Mouse (Mus musculus) ovary, postnatal 10 days (tissue): Measurements from ENCODE around the gene Ubfd1.

Experiments
- DNase-seq: peaks from one replicate; pipeline ENCODE4 v3.0.0; 2022; ENCODE audit warnings: low spot score

The Ubfd1 gene

GRCm38 (mm10) chr7:122066945-122067516 is at the start of gene Ubfd1, which contains the start of gene Ears2:
TSS of gene Ubfd1 (plus strand) at chr7:122067175.
TSS of gene Ears2 (minus strand) at chr7:122067263.
- DNase-seq: peak; percentile 90

- DNase-seq: no peak
These were observed 48.7 kb upstream of the Ubfd1 start for GRCm38 (mm10) chr7:122018247-122018646.

- DNase-seq: no peak
These were observed 48.0 kb upstream of the Ubfd1 start for GRCm38 (mm10) chr7:122018978-122019377.

GRCm38 (mm10) chr7:122020273-122020666 is 46.7 kb upstream of the Ubfd1 start:
- DNase-seq: no peak

- DNase-seq: peak; percentile 60
These were observed 46.2 kb upstream of the Ubfd1 start, which contains the start of gene Gga2 for GRCm38 (mm10) chr7:122020667-122021354. TSS of gene Gga2 (minus strand) at chr7:122021222.

- no peak for DNase-seq
These were observed 44.8 kb upstream of the Ubfd1 start for GRCm38 (mm10) chr7:122022131-122022530.

- DNase-seq: no peak
These were observed 33.6 kb upstream of the Ubfd1 start for GRCm38 (mm10) chr7:122033371-122033770.

- no peak for DNase-seq
These were observed 32.6 kb upstream of the Ubfd1 start for GRCm38 (mm10) chr7:122034348-122034747.

GRCm38 (mm10) chr7:122044106-122044505 is 22.9 kb upstream of the Ubfd1 start:
- no peak for DNase-seq

GRCm38 (mm10) chr7:122045181-122045634 is 21.8 kb upstream of the Ubfd1 start:
- no peak for DNase-seq

GRCm38 (mm10) chr7:122045711-122046110 is 21.3 kb upstream of the Ubfd1 start:
- DNase-seq: no peak

GRCm38 (mm10) chr7:122046813-122047212 is 20.2 kb upstream of the Ubfd1 start:
- no peak for DNase-seq

- no peak for DNase-seq
These were observed 18.8 kb upstream of the Ubfd1 start for GRCm38 (mm10) chr7:122048191-122048590.

GRCm38 (mm10) chr7:122050834-122051233 is 16.1 kb upstream of the Ubfd1 start:
- DNase-seq: no peak

GRCm38 (mm10) chr7:122056633-122057032 is 10.3 kb upstream of the Ubfd1 start:
- DNase-seq: no peak

GRCm38 (mm10) chr7:122065656-122066055 is 1.3 kb upstream of the Ubfd1 start:
- no peak for DNase-seq

GRCm38 (mm10) chr7:122066102-122066944 is 652 bp upstream of the Ubfd1 start:
- DNase-seq: no peak

- DNase-seq: no peak
These were observed 774 bp downstream of the Ubfd1 start for GRCm38 (mm10) chr7:122067517-122068381.

GRCm38 (mm10) chr7:122074374-122074773 is 7.4 kb downstream of the Ubfd1 start:
- DNase-seq: no peak

GRCm38 (mm10) chr7:122079798-122080554 is 13.0 kb downstream of the Ubfd1 start:
- no peak for DNase-seq

- DNase-seq: no peak
These were observed 14.1 kb downstream of the Ubfd1 start for GRCm38 (mm10) chr7:122081071-122081470.
